Mouse (Mus musculus) gastrocnemius, postnatal 36 days (tissue): ENCODE measurements around the gene Adap1. TPM values are rescaled to one million over a fixed set of nuclear protein-coding genes. Genes with fewer than 3 reads are reported as not detected.

Source experiments
- DNase-seq, 2 experiments: peaks; one replicate each; pipeline ENCODE4 v3.0.0; 2022
- intact Hi-C: fragments of 180-260 bp; cut with DNase I; formaldehyde crosslinking; loops from one replicate; pipeline ENCODE4 v1.15.1; 2025
- total RNA-seq, 2 experiments: library from RNA; stranded (reverse); gene quantifications; 2 replicates each; pipeline ENCODE4 v1.2.3; 2021

The Adap1 gene
- total RNA-seq, 2 experiments from 2014 or later = 1.6 to 1.7 TPM

GRCm38 (mm10) chr5:139290467-139291259 lies 34.8 kb downstream of the Adap1 start:
- intact Hi-C loops = no loop called here

GRCm38 (mm10) chr5:139288591-139288990 lies 36.8 kb downstream of the Adap1 start:
- no peak for DNase-seq
- intact Hi-C loops = no loop called here

More at GRCm38 (mm10) chr5:139290467-139291259, 34.8 kb downstream of the Adap1 start:
- no peak for DNase-seq

GRCm38 (mm10) chr5:139287787-139288186 lies 37.6 kb downstream of the Adap1 start:
- DNase-seq = no peak
- intact Hi-C loops = no loop called here

- intact Hi-C loops = no loop called here
- no peak for DNase-seq
Observed at GRCm38 (mm10) chr5:139287099-139287498, 38.3 kb downstream of the Adap1 start.

- DNase-seq = no peak
- intact Hi-C loops = no loop called here
Observed at GRCm38 (mm10) chr5:139286142-139286941, 39.1 kb downstream of the Adap1 start.

GRCm38 (mm10) chr5:139285383-139286067 lies 39.9 kb downstream of the Adap1 start:
- intact Hi-C loops = no loop called here
- DNase-seq = no peak

GRCm38 (mm10) chr5:139283460-139284180 lies 41.8 kb downstream of the Adap1 start:
- DNase-seq = no peak

GRCm38 (mm10) chr5:139282191-139282590 lies 43.2 kb downstream of the Adap1 start:
- intact Hi-C loops = loop anchor here (5.0 kb wide), 1 partner anchor 220 kb away; no protein-coding TSS in a partner anchor
- peak; percentile 80 to 81 for DNase-seq

More at GRCm38 (mm10) chr5:139283460-139284180, 41.8 kb downstream of the Adap1 start:
- intact Hi-C loops = loop anchor here (5.0 kb wide), 1 partner anchor 219 kb away; no protein-coding TSS in a partner anchor

GRCm38 (mm10) chr5:139281373-139282112 lies 43.9 kb downstream of the Adap1 start:
- no peak for DNase-seq
- intact Hi-C loops = loop anchor here (2.0 to 5.0 kb wide), 2 partner anchors 43 to 221 kb away; partner anchors contain the start of gene Adap1

- DNase-seq = no peak
- intact Hi-C loops = no loop called here
Observed at GRCm38 (mm10) chr5:139277287-139277686, 48.1 kb downstream of the Adap1 start.

GRCm38 (mm10) chr5:139271994-139272554 lies 53.3 kb downstream of the Adap1 start:
- intact Hi-C loops = loop anchor here (5.0 kb wide), 1 partner anchor 1175 kb away; the partner anchor contains the start of gene Gm4869

GRCm38 (mm10) chr5:139270806-139271521 lies 54.5 kb downstream of the Adap1 start:
- intact Hi-C loops = loop anchor here (5.0 kb wide), 1 partner anchor 1176 kb away; the partner anchor contains the start of gene Gm4869
- no peak for DNase-seq

More at GRCm38 (mm10) chr5:139271994-139272554, 53.3 kb downstream of the Adap1 start:
- no peak for DNase-seq

- intact Hi-C loops = no loop called here
Observed at GRCm38 (mm10) chr5:139267661-139268060, 57.8 kb downstream of the Adap1 start.

GRCm38 (mm10) chr5:139261403-139261802 lies 64.0 kb downstream of the Adap1 start:
- intact Hi-C loops = no loop called here
- no peak for DNase-seq

More at GRCm38 (mm10) chr5:139267661-139268060, 57.8 kb downstream of the Adap1 start:
- no peak for DNase-seq

GRCm38 (mm10) chr5:139259853-139260252 lies 65.6 kb downstream of the Adap1 start:
- no peak for DNase-seq

GRCm38 (mm10) chr5:139258371-139259035 lies 66.9 kb downstream of the Adap1 start:
- intact Hi-C loops = no loop called here
- no peak for DNase-seq

More at GRCm38 (mm10) chr5:139259853-139260252, 65.6 kb downstream of the Adap1 start:
- intact Hi-C loops = no loop called here

- DNase-seq = no peak
- intact Hi-C loops = no loop called here
Observed at GRCm38 (mm10) chr5:139257818-139258217, 67.6 kb downstream of the Adap1 start.
